Mouse (Mus musculus) liver, embryonic 14.5 days (tissue): ENCODE results near the gene Gng8.

Experiments used
- CTCF ChIP-seq: IDR thresholded peaks from 2 replicates; pipeline ENCODE4 v1.5.1; 2016; ENCODE audit warnings: antibody characterized with exemption, low read depth, control low read depth
- EP300 ChIP-seq: IDR thresholded peaks from 2 replicates; pipeline ENCODE4 v1.6.1; 2016; ENCODE audit warnings: antibody characterized with exemption, low read depth

DNA sequence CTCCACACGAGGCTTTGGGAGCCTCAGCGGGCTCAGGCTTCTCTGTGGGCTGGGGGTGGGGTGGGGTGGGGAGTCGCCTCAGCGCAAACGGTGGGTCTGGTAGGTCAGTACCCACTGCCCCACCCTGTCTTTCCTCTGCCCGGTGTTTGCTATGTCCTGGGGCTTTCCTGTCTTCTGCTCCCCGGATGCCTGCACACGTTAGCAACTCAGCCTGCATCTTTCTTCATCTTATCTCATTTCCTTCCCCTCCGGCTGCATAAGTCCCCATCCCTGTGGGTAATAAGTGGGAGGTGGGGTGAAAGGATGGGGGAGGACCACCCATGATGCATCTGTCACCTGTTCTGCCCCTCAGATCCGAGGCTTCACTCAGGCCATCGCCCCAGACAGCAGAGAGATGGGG lies 16.8 kb downstream of the Gng8 start:
- TF ChIP-seq EP300 (no peak), CTCF (no peak)
